Mouse (Mus musculus): ENCODE results near the gene Il21. TPM values are rescaled to one million over a fixed set of nuclear protein-coding genes. Genes with fewer than 3 reads are reported as not detected.

The Il21 gene
- polyA plus RNA-seq, 1 experiment from 2014 or later = not detected

- H3K4me2 ChIP-seq (ENCODE audit: low read depth, low read length) = no peak overlapping the region
- no peaks in the 10 kb centered on the region for H3K36me3 ChIP-seq (ENCODE audit: control insufficient read depth, insufficient read depth)
- no peak for ATAC-seq (ENCODE audit: low read depth)
- H3K27me3 ChIP-seq (ENCODE audit: control insufficient read depth, insufficient read depth, low read depth, low read length) = no peaks in the 10 kb centered on the region
- H3K4me3 ChIP-seq (ENCODE audit: low read depth, low read length) = no peak overlapping the region
- no peaks in the 10 kb centered on the region; the same call in 1 of the 2 replicates for H3K4me1 ChIP-seq (ENCODE audit: control insufficient read depth, low read depth, low read length)
- H3K27ac ChIP-seq (ENCODE audit: low read length) = no peak overlapping the region
- H3K9ac ChIP-seq (ENCODE audit: low read depth, low read length) = no peak overlapping the region
- WGBS (ENCODE audit: insufficient replicate concordance) = 72% methylated on average over 15 of the region's 15 CpGs
- H3K9me3 ChIP-seq (replicated peaks; ENCODE audit: control insufficient read depth, low read length) = no peaks in the 10 kb centered on the region
Observed at GRCm38 (mm10) chr3:37257776-37258175, 25.3 kb upstream of the Il21 start.

DNA sequence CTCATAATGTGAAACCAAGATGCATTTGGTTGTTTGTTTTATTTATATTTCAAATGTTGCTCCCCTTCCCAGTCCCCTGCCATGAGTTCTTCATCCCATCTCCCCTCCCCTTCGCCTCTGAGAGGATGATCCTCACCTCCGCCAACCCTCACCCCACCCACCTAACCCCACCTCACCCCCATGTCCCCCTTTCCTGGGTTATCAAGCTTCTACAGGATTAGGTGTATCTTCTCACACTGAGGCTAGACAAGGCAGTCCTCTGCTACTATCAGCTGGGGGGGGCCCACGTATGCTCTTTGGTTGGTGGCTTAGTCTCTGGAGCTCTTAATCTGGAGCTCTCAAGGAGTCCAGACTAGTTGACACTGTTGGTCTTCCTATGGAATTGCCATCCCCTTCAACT lies 18.5 kb upstream of the Il21 start:
- Histone ChIP-seq H3K4me2 (ENCODE audit: low read depth, low read length) (no peak overlapping the region), H3K36me3 (ENCODE audit: control insufficient read depth, insufficient read depth) (no peaks in the 10 kb centered on the region), H3K27me3 (ENCODE audit: control insufficient read depth, insufficient read depth, low read depth, low read length) (no peaks in the 10 kb centered on the region), H3K4me3 (ENCODE audit: low read depth, low read length) (no peak overlapping the region), H3K4me1 (ENCODE audit: control insufficient read depth, low read depth, low read length) (no peaks in the 10 kb centered on the region), H3K9me3 (replicated peaks; ENCODE audit: control insufficient read depth, low read length) (no peaks in the 10 kb centered on the region), H3K9ac (ENCODE audit: low read depth, low read length) (no peak overlapping the region), H3K27ac (ENCODE audit: low read length) (no peak overlapping the region)
- WGBS (ENCODE audit: insufficient replicate concordance) = 40% methylated on average over 3 of the region's 3 CpGs
- no peak for ATAC-seq (ENCODE audit: low read depth)

- Histone ChIP-seq H3K27ac (ENCODE audit: low read length) (no peak overlapping the region), H3K9ac (ENCODE audit: low read depth, low read length) (no peak overlapping the region), H3K4me2 (ENCODE audit: low read depth, low read length) (no peak overlapping the region), H3K36me3 (ENCODE audit: control insufficient read depth, insufficient read depth) (no peaks in the 10 kb centered on the region), H3K9me3 (replicated peaks; ENCODE audit: control insufficient read depth, low read length) (no peaks in the 10 kb centered on the region), H3K4me3 (ENCODE audit: low read depth, low read length) (no peak overlapping the region), H3K27me3 (ENCODE audit: control insufficient read depth, insufficient read depth, low read depth, low read length) (no peaks in the 10 kb centered on the region), H3K4me1 (ENCODE audit: control insufficient read depth, low read depth, low read length) (no peaks in the 10 kb centered on the region)
- WGBS (ENCODE audit: insufficient replicate concordance) = 63% methylated on average over 4 of the region's 4 CpGs
- ATAC-seq (ENCODE audit: low read depth) = no peak
Observed at GRCm38 (mm10) chr3:37235025-37235424, 2.6 kb upstream of the Il21 start.

- Histone ChIP-seq H3K9ac (ENCODE audit: low read depth, low read length) (no peak overlapping the region), H3K36me3 (ENCODE audit: control insufficient read depth, insufficient read depth) (no peaks in the 10 kb centered on the region), H3K27me3 (ENCODE audit: control insufficient read depth, insufficient read depth, low read depth, low read length) (no peaks in the 10 kb centered on the region), H3K9me3 (replicated peaks; ENCODE audit: control insufficient read depth, low read length) (no peaks in the 10 kb centered on the region), H3K27ac (ENCODE audit: low read length) (no peak overlapping the region), H3K4me3 (ENCODE audit: low read depth, low read length) (no peak overlapping the region), H3K4me2 (ENCODE audit: low read depth, low read length) (no peak overlapping the region), H3K4me1 (ENCODE audit: control insufficient read depth, low read depth, low read length) (no peaks in the 10 kb centered on the region)
- WGBS (ENCODE audit: insufficient replicate concordance) = 72% methylated on average over 7 of the region's 7 CpGs
- no peak for ATAC-seq (ENCODE audit: low read depth)
Observed at GRCm38 (mm10) chr3:37231153-37231552, 1.3 kb downstream of the Il21 start.

- Histone ChIP-seq H3K9me3 (replicated peaks; ENCODE audit: control insufficient read depth, low read length) (no peaks in the 10 kb centered on the region), H3K36me3 (ENCODE audit: control insufficient read depth, insufficient read depth) (no peaks in the 10 kb centered on the region), H3K27me3 (ENCODE audit: control insufficient read depth, insufficient read depth, low read depth, low read length) (no peaks in the 10 kb centered on the region), H3K9ac (ENCODE audit: low read depth, low read length) (no peak overlapping the region), H3K4me3 (ENCODE audit: low read depth, low read length) (no peak overlapping the region), H3K4me1 (ENCODE audit: control insufficient read depth, low read depth, low read length) (no peaks in the 10 kb centered on the region), H3K4me2 (ENCODE audit: low read depth, low read length) (no peak overlapping the region), H3K27ac (ENCODE audit: low read length) (no peak overlapping the region)
- no peak for ATAC-seq (ENCODE audit: low read depth)
- 53% methylated on average over 11 of the region's 11 CpGs for WGBS (ENCODE audit: insufficient replicate concordance)
Observed at GRCm38 (mm10) chr3:37229082-37229829, 3.2 kb downstream of the Il21 start.

- H3K9me3 ChIP-seq (replicated peaks; ENCODE audit: control insufficient read depth, low read length) = no peaks in the 10 kb centered on the region
- H3K36me3 ChIP-seq (ENCODE audit: control insufficient read depth, insufficient read depth) = no peaks in the 10 kb centered on the region
- H3K4me1 ChIP-seq (ENCODE audit: control insufficient read depth, low read depth, low read length) = no peaks in the 10 kb centered on the region
- WGBS (ENCODE audit: insufficient replicate concordance) = 68% methylated on average over 13 of the region's 13 CpGs
- H3K27me3 ChIP-seq (ENCODE audit: control insufficient read depth, insufficient read depth, low read depth, low read length) = no peaks in the 10 kb centered on the region
- H3K4me2 ChIP-seq (ENCODE audit: low read depth, low read length) = no peak overlapping the region
- H3K4me3 ChIP-seq (ENCODE audit: low read depth, low read length) = no peak overlapping the region
- H3K27ac ChIP-seq (ENCODE audit: low read length) = no peak overlapping the region
- no peak for ATAC-seq (ENCODE audit: low read depth)
- H3K9ac ChIP-seq (ENCODE audit: low read depth, low read length) = no peak overlapping the region
Observed at GRCm38 (mm10) chr3:37225124-37225523, 7.3 kb downstream of the Il21 start.

- Histone ChIP-seq H3K9ac (ENCODE audit: low read depth, low read length) (no peak overlapping the region), H3K4me3 (ENCODE audit: low read depth, low read length) (no peak overlapping the region), H3K4me1 (ENCODE audit: control insufficient read depth, low read depth, low read length) (no peaks in the 10 kb centered on the region), H3K36me3 (ENCODE audit: control insufficient read depth, insufficient read depth) (no peaks in the 10 kb centered on the region), H3K27me3 (ENCODE audit: control insufficient read depth, insufficient read depth, low read depth, low read length) (no peaks in the 10 kb centered on the region), H3K4me2 (ENCODE audit: low read depth, low read length) (no peak overlapping the region), H3K27ac (ENCODE audit: low read length) (no peak overlapping the region), H3K9me3 (replicated peaks; ENCODE audit: control insufficient read depth, low read length) (no peaks in the 10 kb centered on the region)
- WGBS (ENCODE audit: insufficient replicate concordance) = 21% methylated on average over 4 of the region's 4 CpGs
- no peak for ATAC-seq (ENCODE audit: low read depth)
Observed at GRCm38 (mm10) chr3:37219071-37219470, 13.4 kb downstream of the Il21 start.

DNA sequence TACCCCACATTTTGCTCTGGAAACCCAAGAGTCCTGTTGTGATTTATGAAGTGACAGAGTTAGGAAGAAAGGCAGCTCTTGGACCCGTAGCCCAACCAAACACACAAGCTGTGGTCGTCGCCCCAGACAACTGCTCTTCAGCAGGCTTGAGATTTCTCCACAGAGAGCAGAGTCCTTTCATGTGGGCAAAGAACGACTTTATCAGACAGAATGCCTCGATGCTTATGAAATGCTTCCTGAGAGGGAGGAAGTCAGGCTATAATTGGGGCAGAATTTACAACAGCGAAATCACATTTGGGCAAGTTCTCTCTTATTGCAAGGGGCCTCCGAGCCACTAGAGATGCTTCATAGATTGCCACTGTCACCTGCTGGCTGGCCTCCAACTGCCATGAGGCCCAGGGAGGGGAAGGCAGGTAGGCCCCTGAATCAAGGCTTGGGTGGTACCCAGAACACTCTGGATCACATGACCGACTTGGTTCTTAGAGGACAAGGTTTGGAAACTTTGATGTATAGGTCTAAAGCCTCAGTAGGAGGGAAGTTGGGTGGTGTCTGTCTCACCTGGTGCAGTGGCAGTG lies 27.1 kb downstream of the Il21 start:
- ATAC-seq (ENCODE audit: low read depth) = no peak
- WGBS (ENCODE audit: insufficient replicate concordance) = 21% methylated on average over 8 of the region's 8 CpGs
- Histone ChIP-seq H3K27ac (ENCODE audit: low read length) (no peak overlapping the region), H3K4me1 (ENCODE audit: control insufficient read depth, low read depth, low read length) (no peaks in the 10 kb centered on the region), H3K27me3 (ENCODE audit: control insufficient read depth, insufficient read depth, low read depth, low read length) (no peaks in the 10 kb centered on the region), H3K36me3 (ENCODE audit: control insufficient read depth, insufficient read depth) (no peaks in the 10 kb centered on the region), H3K4me3 (ENCODE audit: low read depth, low read length) (no peak overlapping the region), H3K9me3 (replicated peaks; ENCODE audit: control insufficient read depth, low read length) (no peaks in the 10 kb centered on the region), H3K4me2 (ENCODE audit: low read depth, low read length) (no peak overlapping the region), H3K9ac (ENCODE audit: low read depth, low read length) (no peak overlapping the region)

- peak; percentile 41; the same call in 1 of the 2 replicates for ATAC-seq (ENCODE audit: low read depth)
- no peaks in the 10 kb centered on the region for H3K9me3 ChIP-seq (replicated peaks; ENCODE audit: control insufficient read depth, low read length)
- no peaks in the 10 kb centered on the region for H3K4me1 ChIP-seq (ENCODE audit: control insufficient read depth, low read depth, low read length)
- H3K36me3 ChIP-seq (ENCODE audit: control insufficient read depth, insufficient read depth) = no peaks in the 10 kb centered on the region
- no peak overlapping the region for H3K9ac ChIP-seq (ENCODE audit: low read depth, low read length)
- WGBS (ENCODE audit: insufficient replicate concordance) = 17% methylated on average over 6 of the region's 6 CpGs
- no peaks in the 10 kb centered on the region for H3K27me3 ChIP-seq (ENCODE audit: control insufficient read depth, insufficient read depth, low read depth, low read length)
- peak overlapping the region; percentile 57 for H3K4me3 ChIP-seq (ENCODE audit: low read depth, low read length)
- H3K27ac ChIP-seq (ENCODE audit: low read length) = no peak overlapping the region
- peak overlapping the region; percentile 72 for H3K4me2 ChIP-seq (ENCODE audit: low read depth, low read length)
Observed at GRCm38 (mm10) chr3:37204556-37204955, 27.9 kb downstream of the Il21 start.

Measured in liver, embryonic 16.5 days (tissue).